Mouse (Mus musculus) Muller cell, postnatal 12 days (primary cell): ENCODE measurements around the gene Tiprl.

Source experiments
- DNase-seq: peaks from one replicate; pipeline ENCODE4 v3.0.0-alpha.2; 2015; ENCODE audit errors: inconsistent ontology term

The Tiprl gene

GRCm38 (mm10) chr1:165178075-165178474, 58.7 kb downstream of the Tiprl start:
- DNase-seq: no peak

GRCm38 (mm10) chr1:165174059-165174616, 62.7 kb downstream of the Tiprl start:
- DNase-seq: no peak

DNA sequence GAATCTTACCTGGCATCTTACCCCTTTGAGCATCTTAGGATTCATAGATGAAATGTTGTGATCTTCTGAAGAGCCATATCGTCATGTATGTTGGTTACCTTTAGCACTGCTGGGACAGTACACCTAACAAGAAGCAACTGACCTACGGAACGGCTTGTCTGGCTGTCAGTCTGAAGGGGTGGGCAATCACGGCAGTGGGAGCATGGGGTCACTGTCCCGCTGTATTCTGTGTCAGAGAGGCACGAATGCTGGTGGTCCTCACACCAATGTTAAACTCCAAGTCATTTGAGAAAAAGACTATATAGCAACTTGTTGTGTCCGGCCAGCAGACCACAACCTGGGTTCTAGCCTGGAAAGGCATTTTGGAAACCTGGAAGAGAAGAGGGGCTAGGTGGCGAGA, 65.5 kb downstream of the Tiprl start:
- DNase-seq: no peak

GRCm38 (mm10) chr1:165170157-165170556, 66.6 kb downstream of the Tiprl start:
- no peak for DNase-seq

DNA sequence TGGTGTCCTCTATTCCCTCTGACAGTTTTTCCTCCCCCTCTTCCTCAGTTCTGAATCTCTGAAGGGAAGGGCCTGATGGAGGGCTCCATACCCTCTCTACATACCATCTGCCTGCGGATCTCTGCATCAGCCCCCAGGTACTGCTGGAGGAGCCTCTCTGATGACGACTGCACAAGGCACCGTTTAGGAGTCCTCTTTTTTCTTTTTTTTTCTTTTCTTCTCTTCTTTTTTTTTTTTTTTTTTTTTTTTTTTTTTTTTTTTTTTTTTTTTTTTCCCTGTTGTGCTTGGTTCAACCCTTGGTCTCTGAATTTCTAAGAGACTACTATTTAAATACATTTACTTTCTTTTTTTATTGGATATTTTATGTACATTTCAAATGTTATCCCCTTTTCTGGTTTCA, 67.3 kb downstream of the Tiprl start:
- no peak for DNase-seq

DNA sequence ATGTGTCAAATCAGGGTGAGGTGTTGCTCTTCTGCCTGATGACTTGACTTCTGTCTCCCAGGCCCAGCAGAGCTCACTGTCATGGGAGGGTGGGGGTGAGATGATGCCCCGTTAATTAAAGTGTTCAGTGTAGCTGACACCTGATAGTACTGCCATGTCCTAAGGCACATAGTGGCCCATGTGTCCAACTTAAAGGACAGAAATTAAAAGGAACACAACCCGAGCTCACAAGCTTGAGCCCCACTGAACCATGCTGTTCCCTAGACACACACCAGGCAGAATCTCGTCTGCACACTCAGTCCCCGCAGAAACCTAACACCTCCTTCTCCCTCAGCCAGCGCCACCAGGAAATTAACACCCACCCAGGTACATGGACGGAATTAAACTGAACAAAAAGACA, 71.9 kb downstream of the Tiprl start:
- no peak for DNase-seq
